In genomic region chr5:44153050-44153449, GRCm38 (mm10) we compare ENCODE assay signal across 25 mouse cellular contexts. TPM values are rescaled to one million over a fixed set of nuclear protein-coding genes. Genes with fewer than 3 reads are reported as not detected.
DNase-seq lines count a peak whose midpoint lies in the region; ATAC-seq lines count a peak whose summit lies in the region.
"Had no signal": no experiment of that assay in that cellular context is flagged by ENCODE, and none has a peak within 500 bp of the region (broad histone marks: within the 10 kb centered on the region; RNA-seq: fewer than 3 reads in every experiment).

No protein-coding gene starts in this region.

- DNase-seq in frontal cortex, postnatal 14 days (ENCODE audit: low spot score in 2 of 2): no peak
- peak; percentile 34 for DNase-seq in kidney, postnatal 14 days
- DNase-seq in lung, postnatal 25 days (ENCODE audit: low spot score): peak; percentile 47
- DNase-seq in right cerebral cortex, postnatal 14 days: no peak
- DNase-seq in thymus, postnatal 14 days: no peak
- DNase-seq: adrenal gland, postnatal 10 days; cerebellum, adult 11-12 months; cerebellum, postnatal 10 days; forebrain, postnatal 0 days; gastrocnemius, postnatal 14 days; heart, postnatal 14 days; layer of hippocampus, adult 9-11 months; liver had no signal

- peaks cover 3% of the 10 kb centered on the region; the same call in 1 of the 2 replicates for H3K9me3 ChIP-seq in kidney, embryonic 14.5 days (ENCODE audit: control insufficient read depth, low read length)
- no peaks in the 10 kb centered on the region for H3K9me3 ChIP-seq in lung, embryonic 15.5 days
- H3K9me3 ChIP-seq: hindbrain, embryonic 10.5 days; hindbrain, embryonic 15.5 days had no signal

- no peak overlapping the region for H3K4me3 ChIP-seq in kidney, embryonic 14.5 days (ENCODE audit: low read length)
- H3K4me3 ChIP-seq in lung, embryonic 15.5 days: no peak overlapping the region
- H3K4me3 ChIP-seq: embryonic facial prominence, embryonic 13.5 days; forebrain, embryonic 10.5 days; hindbrain, embryonic 10.5 days; hindbrain, embryonic 15.5 days; midbrain, embryonic 13.5 days had no signal

- no peak overlapping the region for H3K4me2 ChIP-seq in kidney, embryonic 14.5 days (replicated peaks; ENCODE audit: low read depth, low read length)
- no peak overlapping the region for H3K4me2 ChIP-seq in lung, embryonic 15.5 days
- H3K4me2 ChIP-seq: embryonic facial prominence, embryonic 13.5 days; hindbrain, embryonic 15.5 days; midbrain, embryonic 13.5 days had no signal

- H3K9ac ChIP-seq in kidney, embryonic 14.5 days (ENCODE audit: low read depth, low read length): no peak overlapping the region
- H3K9ac ChIP-seq in lung, embryonic 15.5 days: no peak overlapping the region
- H3K9ac ChIP-seq: embryonic facial prominence, embryonic 13.5 days; forebrain, postnatal 0 days; hindbrain, embryonic 15.5 days; liver, embryonic 14.5 days; midbrain, embryonic 13.5 days had no signal

- no peak overlapping the region for H3K27ac ChIP-seq in kidney, embryonic 14.5 days (ENCODE audit: low read depth, low read length)
- H3K27ac ChIP-seq in lung, embryonic 15.5 days: peak overlapping the region; percentile 86
- H3K27ac ChIP-seq: embryonic facial prominence, embryonic 13.5 days; forebrain, embryonic 10.5 days; hindbrain, embryonic 10.5 days; hindbrain, embryonic 15.5 days; liver, embryonic 14.5 days; macrophage; midbrain, embryonic 13.5 days had no signal

- H3K36me3 ChIP-seq in kidney, embryonic 14.5 days (ENCODE audit: control insufficient read depth, insufficient read depth, low read length): no peaks in the 10 kb centered on the region
- H3K36me3 ChIP-seq in lung, embryonic 15.5 days: no peaks in the 10 kb centered on the region
- H3K36me3 ChIP-seq: embryonic facial prominence, embryonic 13.5 days; forebrain, embryonic 10.5 days; G1E; hindbrain, embryonic 10.5 days; hindbrain, embryonic 15.5 days; midbrain, embryonic 13.5 days had no signal

- H3K27me3 ChIP-seq in kidney, embryonic 14.5 days (ENCODE audit: control insufficient read depth, insufficient read depth, low read length): no peaks in the 10 kb centered on the region
- H3K27me3 ChIP-seq in lung, embryonic 15.5 days: no peaks in the 10 kb centered on the region
- H3K27me3 ChIP-seq: embryonic facial prominence, embryonic 13.5 days; hindbrain, embryonic 15.5 days; midbrain, embryonic 13.5 days had no signal

- WGBS in kidney, embryonic 14.5 days: 47% methylated on average over 1 of the region's 1 CpGs
- 33% methylated on average over 1 of the region's 1 CpGs for WGBS in lung, embryonic 15.5 days

- peak; percentile 44 for ATAC-seq in frontal cortex, adult (ENCODE audit: low TSS enrichment)
- no peak for ATAC-seq in kidney, embryonic 14.5 days (ENCODE audit: low FRiP score, low TSS enrichment)
- ATAC-seq in lung, embryonic 15.5 days (ENCODE audit: borderline replicate concordance, extremely low read depth, low FRiP score, low TSS enrichment): peak; percentile 43; the same call in 1 of the 2 replicates
- ATAC-seq: forebrain, postnatal 0 days; intestine, postnatal 0 days; midbrain, embryonic 13.5 days had no signal

- no peaks in the 10 kb centered on the region for H3K4me1 ChIP-seq in kidney, embryonic 14.5 days (ENCODE audit: control insufficient read depth, insufficient read depth, low read length)
- H3K4me1 ChIP-seq in lung, embryonic 15.5 days: peaks cover 19% of the 10 kb centered on the region
- H3K4me1 ChIP-seq: embryonic facial prominence, embryonic 13.5 days; forebrain, embryonic 10.5 days; hindbrain, embryonic 10.5 days; hindbrain, embryonic 15.5 days; midbrain, embryonic 13.5 days had no signal

RNA-seq across cellular contexts. Expression of gene Prom1, which starts 51.2 kb away (rescaled TPM):
- polyA plus RNA-seq in kidney, embryonic 14.5 days (2014; fragmentation: Nextera tagmentation; extraction: Ambion mirVana): 50.9 and 90.6 TPM in 2 replicates
- 42.9 and 43.0 TPM in 2 replicates for polyA plus RNA-seq in lung, embryonic 15.5 days (2015; fragmentation: Nextera tagmentation; extraction: Ambion mirVana)
- polyA plus RNA-seq: G1E had no signal

Comparison
In these comparisons a context has a peak if more than half of its experiments do, and no peak if none do; other contexts are left out.
1. DNase-seq: peak in kidney, postnatal 14 days (single experiment) and lung, postnatal 25 days (single experiment); none in frontal cortex, postnatal 14 days (0 of 2), right cerebral cortex, postnatal 14 days (single experiment) and thymus, postnatal 14 days (single experiment).